Mouse (Mus musculus) gastrocnemius, postnatal 36 days (tissue): ENCODE data around the gene Foxo1. TPM values are rescaled to one million over a fixed set of nuclear protein-coding genes. Genes with fewer than 3 reads are reported as not detected.
A peak's percentile ranks its signal among the peaks of the same experiment; 100 is the strongest.

Source experiments
- DNase-seq, 2 experiments: peaks; one replicate each; pipeline ENCODE4 v3.0.0; 2022
- intact Hi-C: fragments of 180-260 bp; cut with DNase I; formaldehyde crosslinking; loops from one replicate; pipeline ENCODE4 v1.15.1; 2025
- total RNA-seq, 2 experiments: library from RNA; stranded (reverse); gene quantifications; 2 replicates each; pipeline ENCODE4 v1.2.3; 2021

The Foxo1 gene
- total RNA-seq, 2 experiments from 2014 or later, result 19.0 to 29.2 TPM

GRCm38 (mm10) chr3:52266606-52267160 lies 1.5 kb upstream of the Foxo1 start:
- peak in 1 of 2 experiments; percentile 34 for DNase-seq
- intact Hi-C loops, result loop anchor here (5.0 to 10.0 kb wide), 2 partner anchors 136 to 268 kb away; no protein-coding TSS in a partner anchor

DNA sequence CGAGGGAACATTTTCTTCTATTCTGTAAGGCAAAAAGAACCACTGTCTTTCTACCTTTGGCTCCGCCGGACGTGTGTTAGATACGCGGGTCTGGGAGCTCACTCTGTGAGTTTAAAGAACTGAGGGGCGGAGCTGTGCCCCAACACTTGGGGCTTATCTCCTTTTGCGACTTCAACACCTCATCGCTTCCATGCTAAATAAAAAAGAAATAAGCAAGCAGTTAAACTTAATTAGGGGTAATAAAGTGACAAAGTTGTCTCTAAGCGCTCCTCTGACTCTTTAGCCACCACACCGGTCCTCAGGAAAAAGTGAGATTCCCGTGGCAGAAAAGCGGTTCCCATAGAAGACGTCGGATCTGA lies 864 bp upstream of the Foxo1 start:
- intact Hi-C loops, result loop anchor here (5.0 to 10.0 kb wide), 2 partner anchors 135 to 268 kb away; no protein-coding TSS in a partner anchor
- DNase-seq, result no peak

GRCm38 (mm10) chr3:52268487-52268736 lies 276 bp downstream of the Foxo1 start:
- intact Hi-C loops, result loop anchor here (2.0 to 10.0 kb wide), 3 partner anchors 134 to 332 kb away; no protein-coding TSS in a partner anchor
- DNase-seq, result no peak

DNA sequence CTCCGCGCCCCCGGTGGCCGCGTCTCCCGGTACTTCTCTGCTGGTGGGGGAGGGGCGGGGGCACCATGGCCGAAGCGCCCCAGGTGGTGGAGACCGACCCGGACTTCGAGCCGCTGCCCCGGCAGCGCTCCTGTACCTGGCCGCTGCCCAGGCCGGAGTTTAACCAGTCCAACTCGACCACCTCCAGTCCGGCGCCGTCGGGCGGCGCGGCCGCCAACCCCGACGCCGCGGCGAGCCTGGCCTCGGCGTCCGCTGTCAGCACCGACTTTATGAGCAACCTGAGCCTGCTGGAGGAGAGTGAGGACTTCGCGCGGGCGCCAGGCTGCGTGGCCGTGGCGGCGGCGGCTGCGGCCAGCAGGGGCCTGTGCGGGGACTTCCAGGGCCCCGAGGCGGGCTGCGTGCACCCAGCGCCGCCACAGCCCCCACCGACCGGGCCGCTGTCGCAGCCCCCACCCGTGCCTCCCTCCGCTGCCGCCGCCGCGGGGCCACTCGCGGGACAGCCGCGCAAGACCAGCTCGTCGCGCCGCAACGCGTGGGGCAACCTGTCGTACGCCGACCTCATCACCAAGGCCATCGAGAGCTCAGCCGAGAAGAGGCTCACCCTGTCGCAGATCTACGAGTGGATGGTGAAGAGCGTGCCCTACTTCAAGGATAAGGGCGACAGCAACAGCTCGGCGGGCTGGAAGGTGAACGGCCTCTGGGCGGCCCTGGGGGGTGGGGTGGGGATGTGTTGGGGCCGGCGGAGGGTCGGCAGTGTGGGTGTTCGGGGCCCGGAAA lies 789 bp downstream of the Foxo1 start:
- intact Hi-C loops, result loop anchor here (2.0 to 10.0 kb wide), 3 partner anchors 133 to 332 kb away; no protein-coding TSS in a partner anchor
- peak; percentile 44 to 72 for DNase-seq

GRCm38 (mm10) chr3:52269514-52270351 lies 1.6 kb downstream of the Foxo1 start:
- intact Hi-C loops, result loop anchor here (2.0 to 10.0 kb wide), 4 partner anchors 73 to 331 kb away; no protein-coding TSS in a partner anchor
- DNase-seq, result peak; percentile 72 to 76

DNA sequence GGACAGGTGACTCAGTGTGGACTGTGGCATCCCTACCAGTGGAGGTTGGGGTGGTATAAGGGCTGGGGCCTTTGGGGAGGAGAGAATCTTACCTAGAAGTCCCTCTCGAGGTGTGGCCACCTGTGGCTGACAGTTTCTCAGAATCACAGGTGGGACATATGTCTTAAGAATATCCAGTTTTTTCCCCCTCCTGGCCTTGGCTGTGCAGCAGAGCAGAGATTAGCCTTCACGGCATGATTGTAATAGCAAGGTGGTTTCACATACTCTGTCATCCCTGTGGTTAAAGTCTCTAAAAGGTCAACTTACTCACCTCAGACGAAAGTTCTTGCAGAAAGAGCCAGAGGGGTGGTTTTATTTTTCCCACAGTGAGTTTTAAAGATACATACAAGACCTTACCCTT lies 2.4 kb downstream of the Foxo1 start:
- no peak for DNase-seq
- intact Hi-C loops, result loop anchor here (5.0 kb wide), 1 partner anchor 72 kb away; no protein-coding TSS in a partner anchor

DNA sequence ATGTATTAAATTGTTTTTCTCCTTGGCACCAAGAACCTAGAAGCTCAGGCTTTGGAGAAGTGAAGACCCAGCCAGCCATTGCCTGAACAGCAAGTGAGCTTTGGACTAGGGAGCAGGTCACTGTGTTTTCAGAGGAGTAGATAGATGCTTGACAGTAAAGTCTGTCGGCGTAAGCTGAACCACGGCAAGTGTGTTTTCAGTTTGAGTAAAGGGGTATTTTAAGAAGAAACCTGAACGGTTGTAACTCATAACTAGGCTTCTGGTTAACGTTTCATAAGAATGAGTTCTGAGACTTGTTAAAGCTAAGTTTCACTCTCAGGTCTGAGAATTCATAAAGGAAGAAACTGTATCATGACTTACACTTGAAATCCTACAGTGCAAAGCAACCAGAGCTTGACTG lies 3.2 kb downstream of the Foxo1 start:
- intact Hi-C loops, result loop anchor here (5.0 kb wide), 1 partner anchor 71 kb away; no protein-coding TSS in a partner anchor
- DNase-seq, result no peak

DNA sequence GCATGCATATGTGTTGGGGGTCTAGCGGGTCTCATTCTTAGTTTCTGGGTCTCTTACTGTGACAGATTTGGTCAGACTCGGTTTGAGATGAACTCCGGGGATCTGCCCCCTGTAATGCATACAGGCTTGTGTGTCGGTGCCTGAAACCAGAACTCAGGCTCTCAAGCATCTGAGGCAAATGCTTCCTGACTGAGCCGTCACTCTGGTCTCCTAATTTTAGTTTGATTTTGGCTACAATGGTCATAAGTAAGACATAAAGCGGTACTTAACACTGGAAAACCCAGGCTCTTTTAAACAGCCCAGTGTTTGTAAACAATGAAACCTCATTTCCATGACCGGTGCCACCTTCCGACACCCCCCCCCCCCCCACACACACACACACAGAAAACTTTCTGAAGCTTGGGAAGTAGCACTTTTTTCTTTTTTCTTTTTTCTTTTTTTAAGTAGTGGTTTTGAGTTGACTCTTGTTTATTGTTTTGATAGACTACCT lies 4.3 kb downstream of the Foxo1 start:
- no peak for DNase-seq
- intact Hi-C loops, result loop anchor here (5.0 kb wide), 1 partner anchor 70 kb away; no protein-coding TSS in a partner anchor

GRCm38 (mm10) chr3:52274475-52274874 lies 6.3 kb downstream of the Foxo1 start:
- intact Hi-C loops, result loop anchor here (5.0 kb wide), 1 partner anchor 68 kb away; no protein-coding TSS in a partner anchor
- DNase-seq, result no peak

- intact Hi-C loops, result no loop called here
- DNase-seq, result no peak
Measured at GRCm38 (mm10) chr3:52275037-52275555, 7.0 kb downstream of the Foxo1 start.

GRCm38 (mm10) chr3:52280681-52281080 lies 12.5 kb downstream of the Foxo1 start:
- DNase-seq, result no peak
- intact Hi-C loops, result no loop called here

GRCm38 (mm10) chr3:52281882-52282281 lies 13.7 kb downstream of the Foxo1 start:
- no peak for DNase-seq
- intact Hi-C loops, result no loop called here

DNA sequence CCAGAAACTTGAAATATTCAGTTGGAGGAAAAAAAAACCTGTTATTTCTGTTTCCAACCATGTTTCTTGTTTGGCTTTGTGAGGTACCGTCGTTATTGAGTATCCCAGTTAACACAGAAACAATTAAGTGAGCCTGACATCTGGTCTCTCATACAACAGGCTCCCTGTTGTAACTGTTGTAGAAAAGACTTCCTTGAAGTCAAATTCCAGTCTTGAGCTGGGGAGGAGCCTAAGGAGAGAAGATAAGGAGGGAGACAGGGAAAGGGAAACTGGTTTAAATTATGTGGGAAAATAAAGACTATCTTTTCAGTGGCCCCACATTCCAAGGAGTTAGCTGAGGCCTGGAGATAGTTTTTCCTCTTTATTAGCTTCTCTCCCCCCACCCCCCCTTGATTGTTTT lies 14.2 kb downstream of the Foxo1 start:
- intact Hi-C loops, result no loop called here
- DNase-seq, result no peak

- no peak for DNase-seq
- intact Hi-C loops, result no loop called here
Measured at GRCm38 (mm10) chr3:52283521-52283920, 15.4 kb downstream of the Foxo1 start.

- intact Hi-C loops, result no loop called here
- DNase-seq, result no peak
Measured at GRCm38 (mm10) chr3:52290811-52291210, 22.7 kb downstream of the Foxo1 start.

DNA sequence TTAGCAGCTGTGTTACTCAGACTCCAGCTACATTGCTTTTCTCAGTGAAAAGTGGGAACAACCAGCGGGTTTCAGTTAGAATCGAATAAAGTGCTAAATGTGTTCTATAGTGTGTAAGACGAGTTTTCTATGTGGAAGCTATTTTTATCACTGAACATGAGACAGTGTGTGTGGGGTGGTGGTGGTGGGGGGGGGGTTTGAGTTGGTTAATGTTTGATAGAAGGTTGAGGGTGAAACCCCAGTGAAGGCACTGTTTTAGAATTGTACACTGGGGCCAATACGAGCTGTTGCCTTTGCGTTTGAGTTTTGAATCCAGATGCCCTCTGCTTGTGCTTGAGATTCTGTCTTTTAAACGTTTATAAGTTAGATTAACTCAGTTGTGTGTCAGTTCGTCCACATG lies 24.4 kb downstream of the Foxo1 start:
- DNase-seq, result no peak

GRCm38 (mm10) chr3:52293946-52294345 lies 25.8 kb downstream of the Foxo1 start:
- intact Hi-C loops, result no loop called here
- no peak for DNase-seq

More for the DNA sequence above, 24.4 kb downstream of the Foxo1 start:
- intact Hi-C loops, result no loop called here

GRCm38 (mm10) chr3:52295688-52296087 lies 27.6 kb downstream of the Foxo1 start:
- DNase-seq, result no peak
- intact Hi-C loops, result no loop called here

DNA sequence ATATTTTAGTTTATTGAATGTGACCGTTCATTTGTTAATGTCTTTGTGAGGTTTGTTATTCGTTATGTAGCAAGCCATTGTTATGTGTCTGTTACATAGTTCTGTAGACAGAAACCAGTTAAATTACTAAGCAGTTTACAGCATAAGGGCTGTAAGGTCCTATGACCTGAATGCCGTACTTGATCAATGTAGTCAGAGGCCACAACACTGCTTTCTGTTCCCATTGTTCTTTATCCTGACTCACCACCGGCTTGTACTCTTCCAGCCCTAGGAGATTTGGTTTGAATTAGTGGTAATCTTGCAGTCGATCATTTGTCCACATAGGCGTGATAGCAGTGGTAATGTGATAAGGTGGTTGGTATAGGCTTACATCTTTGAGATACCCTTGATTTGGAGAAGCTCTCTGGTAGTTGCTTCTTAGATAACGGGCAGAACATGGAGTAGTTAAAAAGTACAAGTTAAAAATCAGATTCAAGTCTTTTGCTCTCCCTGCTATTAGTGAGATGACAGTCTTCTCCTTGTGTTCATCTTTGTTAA lies 28.2 kb downstream of the Foxo1 start:
- no peak for DNase-seq
- intact Hi-C loops, result no loop called here

GRCm38 (mm10) chr3:52297291-52298018 lies 29.3 kb downstream of the Foxo1 start:
- DNase-seq, result no peak
- intact Hi-C loops, result no loop called here
